Mouse (Mus musculus) kidney, embryonic 15.5 days (tissue): ENCODE data around the gene Plek2. TPM values are rescaled to one million over a fixed set of nuclear protein-coding genes. Genes with fewer than 3 reads are reported as not detected.

Source experiments
- ATAC-seq: fragments of 200-750 bp; cut with Nextera tagmentation; replicated peaks from 2 replicates; pipeline ENCODE4 v1.8.0; 2017; ENCODE audit warnings: moderate TSS enrichment; ENCODE audit not compliant: low FRiP score
- H3K27ac ChIP-seq: fragments of 300-500 bp; sonication (generic); 2 replicates; pipeline ENCODE4 v1.5.1; 2015; ENCODE audit warnings: mild to moderate bottlenecking, inconsistent platforms
- H3K27me3 ChIP-seq: fragments of 300-500 bp; sonication (generic); 2 replicates; pipeline ENCODE4 v1.6.1; 2015; ENCODE audit warnings: inconsistent platforms
- H3K36me3 ChIP-seq: fragments of 300-500 bp; sonication (generic); 2 replicates; pipeline ENCODE4 v1.6.1; 2015; ENCODE audit warnings: inconsistent platforms
- H3K4me1 ChIP-seq: fragments of 300-500 bp; sonication (generic); 2 replicates; pipeline ENCODE4 v1.6.1; 2015; ENCODE audit warnings: inconsistent platforms
- H3K4me2 ChIP-seq: fragments of 300-500 bp; sonication (generic); 2 replicates; pipeline ENCODE4 v1.6.1; 2015; ENCODE audit warnings: moderate library complexity, mild to moderate bottlenecking, inconsistent platforms
- H3K4me3 ChIP-seq: fragments of 300-500 bp; sonication (generic); replicated peaks from 2 replicates; pipeline ENCODE4 v1.5.1; 2015; ENCODE audit warnings: mild to moderate bottlenecking, inconsistent platforms
- H3K9ac ChIP-seq: fragments of 300-500 bp; sonication (generic); 2 replicates; pipeline ENCODE4 v1.6.1; 2015; ENCODE audit warnings: mild to moderate bottlenecking, inconsistent platforms
- H3K9me3 ChIP-seq: fragments of 300-500 bp; sonication (generic); replicated peaks from 2 replicates; pipeline ENCODE4 v1.6.1; 2016; ENCODE audit warnings: inconsistent platforms
- WGBS: fragments of 180-500 bp; shearing (Covaris S2); methylation state at CpG from one replicate; pipeline ENCODE4 v1.1.7; 2015; ENCODE audit warnings: mixed read lengths; 5-methylcytosine and 5-hydroxymethylcytosine counted together
- polyA plus RNA-seq: library from polyadenylated mRNA; unstranded; fragments of >200 nt; fragmentation: Nextera tagmentation; extraction: Ambion mirVana; gene quantifications from 2 replicates; pipeline ENCODE4 v1.2.1, GENCODE M21; 2015

The Plek2 gene
- 4.4 and 4.6 TPM in 2 replicates for polyA plus RNA-seq

GRCm38 (mm10) chr12:78906707-78907162 is at the start of gene Plek2:
Gene Plek2, minus strand, starts transcription at chr12:78906964.
- H3K36me3 ChIP-seq: no peaks in the 10 kb centered on the region
- H3K4me1 ChIP-seq: peaks cover 11% of the 10 kb centered on the region
- peak; percentile 78 for ATAC-seq
- 1% methylated on average over 38 of the region's 38 CpGs for WGBS
- no peaks in the 10 kb centered on the region; the same call in 1 of the 2 replicates for H3K9me3 ChIP-seq
- H3K4me2 ChIP-seq: peak within 1 kb of the TSS; percentile 91
- H3K27me3 ChIP-seq: peaks cover 55% of the 10 kb centered on the region
- H3K27ac ChIP-seq: no peak within 1 kb of the TSS
- H3K4me3 ChIP-seq: peak within 1 kb of the TSS; percentile 46
- H3K9ac ChIP-seq: peak within 1 kb of the TSS; percentile 31; the same call in 1 of the 2 replicates

GRCm38 (mm10) chr12:78956405-78956804 is 49.6 kb upstream of the Plek2 start:
- WGBS: 83% methylated on average over 4 of the region's 4 CpGs
- no peak for ATAC-seq
- no peak overlapping the region for H3K4me2 ChIP-seq

GRCm38 (mm10) chr12:78952484-78952883 is 45.7 kb upstream of the Plek2 start:
- Histone ChIP-seq H3K27me3 (no peaks in the 10 kb centered on the region), H3K9ac (no peak overlapping the region), H3K9me3 (peaks cover 3% of the 10 kb centered on the region; the same call in 1 of the 2 replicates), H3K27ac (no peak overlapping the region), H3K4me2 (no peak overlapping the region), H3K4me3 (no peak overlapping the region), H3K36me3 (no peaks in the 10 kb centered on the region), H3K4me1 (no peaks in the 10 kb centered on the region)
- WGBS: 68% methylated on average over 3 of the region's 3 CpGs
- ATAC-seq: no peak

More at GRCm38 (mm10) chr12:78956405-78956804, 49.6 kb upstream of the Plek2 start:
- Histone ChIP-seq H3K27me3 (no peaks in the 10 kb centered on the region), H3K9ac (no peak overlapping the region), H3K4me3 (no peak overlapping the region), H3K27ac (no peak overlapping the region), H3K36me3 (no peaks in the 10 kb centered on the region), H3K4me1 (no peaks in the 10 kb centered on the region), H3K9me3 (peaks cover 3% of the 10 kb centered on the region; the same call in 1 of the 2 replicates)

GRCm38 (mm10) chr12:78952053-78952452 is 45.3 kb upstream of the Plek2 start:
- whole genome bisulfite sequencing: 71% methylated on average over 11 of the region's 11 CpGs
- no peak for ATAC-seq

GRCm38 (mm10) chr12:78947661-78948060 is 40.9 kb upstream of the Plek2 start:
- 40% methylated on average over 5 of the region's 5 CpGs for WGBS
- no peaks in the 10 kb centered on the region for H3K4me1 ChIP-seq
- no peaks in the 10 kb centered on the region for H3K9me3 ChIP-seq
- H3K27ac ChIP-seq: no peak overlapping the region
- no peak overlapping the region for H3K4me3 ChIP-seq
- ATAC-seq: no peak
- no peaks in the 10 kb centered on the region for H3K27me3 ChIP-seq
- H3K9ac ChIP-seq: no peak overlapping the region
- no peaks in the 10 kb centered on the region for H3K36me3 ChIP-seq
- H3K4me2 ChIP-seq: no peak overlapping the region

More at GRCm38 (mm10) chr12:78952053-78952452, 45.3 kb upstream of the Plek2 start:
- Histone ChIP-seq H3K4me1 (no peaks in the 10 kb centered on the region), H3K27me3 (no peaks in the 10 kb centered on the region), H3K9ac (no peak overlapping the region), H3K4me3 (no peak overlapping the region), H3K36me3 (no peaks in the 10 kb centered on the region), H3K4me2 (no peak overlapping the region), H3K27ac (no peak overlapping the region), H3K9me3 (peaks cover 3% of the 10 kb centered on the region; the same call in 1 of the 2 replicates)

- H3K9ac ChIP-seq: no peak overlapping the region
- H3K4me1 ChIP-seq: no peaks in the 10 kb centered on the region
- no peak overlapping the region for H3K27ac ChIP-seq
- H3K9me3 ChIP-seq: no peaks in the 10 kb centered on the region
- no peak overlapping the region for H3K4me3 ChIP-seq
- ATAC-seq: no peak
- H3K4me2 ChIP-seq: no peak overlapping the region
- no peaks in the 10 kb centered on the region for H3K27me3 ChIP-seq
- no peaks in the 10 kb centered on the region for H3K36me3 ChIP-seq
- 77% methylated on average over 6 of the region's 6 CpGs for WGBS
Observed at GRCm38 (mm10) chr12:78947161-78947560, 40.4 kb upstream of the Plek2 start.

- no peak overlapping the region for H3K27ac ChIP-seq
- H3K9ac ChIP-seq: no peak overlapping the region
- H3K9me3 ChIP-seq: no peaks in the 10 kb centered on the region
- H3K36me3 ChIP-seq: no peaks in the 10 kb centered on the region
- H3K4me3 ChIP-seq: no peak overlapping the region
- no peaks in the 10 kb centered on the region for H3K27me3 ChIP-seq
- 0 out of 2 replicates have a peak, but pooled peaks cover 2% of the 10 kb centered on the region for H3K4me1 ChIP-seq
- no peak for ATAC-seq
- H3K4me2 ChIP-seq: no peak overlapping the region
- WGBS: 88% methylated on average over 6 of the region's 6 CpGs
Observed at GRCm38 (mm10) chr12:78942931-78943330, 36.2 kb upstream of the Plek2 start.

- WGBS: 58% methylated on average over 5 of the region's 5 CpGs
- Histone ChIP-seq H3K27me3 (no peaks in the 10 kb centered on the region), H3K9ac (no peak overlapping the region), H3K27ac (no peak overlapping the region), H3K9me3 (no peaks in the 10 kb centered on the region), H3K4me2 (no peak overlapping the region), H3K4me3 (no peak overlapping the region), H3K36me3 (no peaks in the 10 kb centered on the region), H3K4me1 (peaks cover 6% of the 10 kb centered on the region; the same call in 1 of the 2 replicates)
- no peak for ATAC-seq
Observed at GRCm38 (mm10) chr12:78940081-78940480, 33.3 kb upstream of the Plek2 start.

GRCm38 (mm10) chr12:78939393-78940037 is 32.8 kb upstream of the Plek2 start:
- H3K4me3 ChIP-seq: no peak overlapping the region
- H3K9me3 ChIP-seq: no peaks in the 10 kb centered on the region
- no peak for ATAC-seq
- peaks cover 6% of the 10 kb centered on the region; the same call in 1 of the 2 replicates for H3K4me1 ChIP-seq
- no peaks in the 10 kb centered on the region for H3K27me3 ChIP-seq
- H3K27ac ChIP-seq: no peak overlapping the region
- H3K36me3 ChIP-seq: no peaks in the 10 kb centered on the region
- no peak overlapping the region for H3K9ac ChIP-seq
- 46% methylated on average over 7 of the region's 7 CpGs for WGBS
- no peak overlapping the region for H3K4me2 ChIP-seq

GRCm38 (mm10) chr12:78936494-78936893 is 29.7 kb upstream of the Plek2 start:
- Histone ChIP-seq H3K4me2 (no peak overlapping the region), H3K27me3 (no peaks in the 10 kb centered on the region), H3K4me1 (peaks cover 6% of the 10 kb centered on the region; the same call in 1 of the 2 replicates), H3K27ac (no peak overlapping the region), H3K9ac (no peak overlapping the region), H3K4me3 (no peak overlapping the region), H3K9me3 (no peaks in the 10 kb centered on the region), H3K36me3 (no peaks in the 10 kb centered on the region)
- peak; percentile 40; the same call in 1 of the 2 replicates for ATAC-seq
- WGBS: 37% methylated on average over 4 of the region's 4 CpGs

- H3K4me3 ChIP-seq: no peak overlapping the region
- H3K4me1 ChIP-seq: no peaks in the 10 kb centered on the region
- no peaks in the 10 kb centered on the region for H3K27me3 ChIP-seq
- no peak overlapping the region for H3K4me2 ChIP-seq
- no peaks in the 10 kb centered on the region for H3K9me3 ChIP-seq
- WGBS: 61% methylated on average over 1 of the region's 1 CpGs
- H3K36me3 ChIP-seq: no peaks in the 10 kb centered on the region
- no peak overlapping the region for H3K9ac ChIP-seq
- ATAC-seq: no peak
- no peak overlapping the region for H3K27ac ChIP-seq
Observed at GRCm38 (mm10) chr12:78929900-78930299, 23.1 kb upstream of the Plek2 start.

GRCm38 (mm10) chr12:78927287-78927686 is 20.5 kb upstream of the Plek2 start:
- WGBS: 73% methylated on average over 5 of the region's 5 CpGs
- no peak for ATAC-seq

More at GRCm38 (mm10) chr12:78927287-78927686, 20.5 kb upstream of the Plek2 start:
- H3K4me1 ChIP-seq: no peaks in the 10 kb centered on the region
- no peaks in the 10 kb centered on the region for H3K9me3 ChIP-seq
- H3K4me2 ChIP-seq: no peak overlapping the region
- no peak overlapping the region for H3K9ac ChIP-seq
- H3K36me3 ChIP-seq: no peaks in the 10 kb centered on the region
- H3K4me3 ChIP-seq: no peak overlapping the region
- no peak overlapping the region for H3K27ac ChIP-seq
- no peaks in the 10 kb centered on the region for H3K27me3 ChIP-seq
